Mouse (Mus musculus) frontal cortex, adult (tissue): ENCODE measurements around the gene Prr29.
A peak's percentile ranks its signal among the peaks of the same experiment; 100 is the strongest.
"Not testable (repeated sequence)": the region's sequence is repeated elsewhere in the genome, so short reads cannot be mapped to it uniquely, and the experiment has no call there.

Experiments used
- ATAC-seq: cut with Nextera tagmentation; 2 replicates; pipeline ENCODE4 v1.9.2; 2017; ENCODE audit warnings: mild to moderate bottlenecking, moderate library complexity, mixed read lengths; ENCODE audit not compliant: low TSS enrichment

The Prr29 gene

GRCm38 (mm10) chr11:106354181-106354580 lies 11.1 kb upstream of the Prr29 start:
- no peak for ATAC-seq

GRCm38 (mm10) chr11:106355382-106356128 lies 9.7 kb upstream of the Prr29 start:
- ATAC-seq = no peak

GRCm38 (mm10) chr11:106359350-106359749 lies 5.9 kb upstream of the Prr29 start:
- no peak for ATAC-seq

- ATAC-seq = peak; percentile 57; the same call in 1 of the 2 replicates
Measured at GRCm38 (mm10) chr11:106364712-106365111, 560 bp upstream of the Prr29 start.

- peak; percentile 79 for ATAC-seq
Measured at GRCm38 (mm10) chr11:106366316-106366715, 1.0 kb downstream of the Prr29 start.

- no peak for ATAC-seq
Measured at GRCm38 (mm10) chr11:106373998-106374397, 8.7 kb downstream of the Prr29 start.

GRCm38 (mm10) chr11:106374559-106374958 lies 9.3 kb downstream of the Prr29 start:
- ATAC-seq = no peak

GRCm38 (mm10) chr11:106374979-106375378 lies 9.7 kb downstream of the Prr29 start:
- ATAC-seq = no peak

GRCm38 (mm10) chr11:106381011-106381410 lies 15.7 kb downstream of the Prr29 start:
- ATAC-seq = no peak

- no peak for ATAC-seq
Measured at GRCm38 (mm10) chr11:106381883-106382282, 16.6 kb downstream of the Prr29 start.

GRCm38 (mm10) chr11:106382424-106382823 lies 17.2 kb downstream of the Prr29 start:
- no peak for ATAC-seq

GRCm38 (mm10) chr11:106383051-106383790 lies 17.9 kb downstream of the Prr29 start:
- no peak for ATAC-seq

GRCm38 (mm10) chr11:106386409-106386808 lies 21.1 kb downstream of the Prr29 start:
- ATAC-seq = no peak

- ATAC-seq = no peak
Measured at GRCm38 (mm10) chr11:106387020-106387419, 21.7 kb downstream of the Prr29 start.

- ATAC-seq = no peak
Measured at GRCm38 (mm10) chr11:106387791-106388216, 22.5 kb downstream of the Prr29 start, which contains the start of gene Icam2. Gene Icam2 (minus strand): TSS chr11:106388075.

- ATAC-seq = no peak
Measured at GRCm38 (mm10) chr11:106389611-106390010, 24.3 kb downstream of the Prr29 start.

GRCm38 (mm10) chr11:106390757-106391156 lies 25.5 kb downstream of the Prr29 start:
- ATAC-seq = no peak

- peak; percentile 89 for ATAC-seq
Measured at GRCm38 (mm10) chr11:106391546-106392188, 26.4 kb downstream of the Prr29 start.

- no peak for ATAC-seq
Measured at GRCm38 (mm10) chr11:106392597-106393330, 27.5 kb downstream of the Prr29 start.

- ATAC-seq = no peak
Measured at GRCm38 (mm10) chr11:106393331-106393616, 28.0 kb downstream of the Prr29 start.

GRCm38 (mm10) chr11:106394055-106394454 lies 28.8 kb downstream of the Prr29 start:
- ATAC-seq = not testable (repeated sequence)

GRCm38 (mm10) chr11:106397656-106398055 lies 32.4 kb downstream of the Prr29 start:
- ATAC-seq = peak; percentile 64; the same call in 1 of the 2 replicates
